Mouse (Mus musculus) adrenal gland, postnatal 36 days (tissue): Measurements from ENCODE around the gene Pcbp4. TPM values are rescaled to one million over a fixed set of nuclear protein-coding genes. Genes with fewer than 3 reads are reported as not detected.
A peak's percentile ranks its signal among the peaks of the same experiment; 100 is the strongest.

Experiments used
- DNase-seq, 2 experiments: peaks; one replicate each; pipeline ENCODE4 v3.0.0; 2021; ENCODE audit warnings: mixed read lengths in 1 of 2
- long read RNA-seq, 2 experiments: library from polyadenylated mRNA; stranded (forward); transcript quantifications; one replicate each; pipeline ENCODE4 v2.0.0; 2021; ENCODE audit warnings: borderline sequencing depth in 2 of 2
- total RNA-seq, 2 experiments: library from RNA; stranded (reverse); gene quantifications; 2 replicates each; pipeline ENCODE4 v1.2.3; 2021

The Pcbp4 gene
- 10 to 100 TPM; 20.2 to 27.7 TPM for total RNA-seq
- long read RNA-seq, experiment 1, transcript Pcbp4-201 (13 exons, 2,035 nt), result major isoform, 10 of 28 reads
- long read RNA-seq, experiment 1, partial matches to known transcripts, result 5 of 28 reads
- long read RNA-seq, experiment 1, other reads (novel, unspliced or antisense), result 13 of 28 reads
- long read RNA-seq, experiment 2, transcript Pcbp4-201 (13 exons, 2,035 nt), result major isoform, 5 of 10 reads
- long read RNA-seq, experiment 2, partial matches to known transcripts, result 0 of 10 reads
- long read RNA-seq, experiment 2, other reads (novel, unspliced or antisense), result 5 of 10 reads

DNA sequence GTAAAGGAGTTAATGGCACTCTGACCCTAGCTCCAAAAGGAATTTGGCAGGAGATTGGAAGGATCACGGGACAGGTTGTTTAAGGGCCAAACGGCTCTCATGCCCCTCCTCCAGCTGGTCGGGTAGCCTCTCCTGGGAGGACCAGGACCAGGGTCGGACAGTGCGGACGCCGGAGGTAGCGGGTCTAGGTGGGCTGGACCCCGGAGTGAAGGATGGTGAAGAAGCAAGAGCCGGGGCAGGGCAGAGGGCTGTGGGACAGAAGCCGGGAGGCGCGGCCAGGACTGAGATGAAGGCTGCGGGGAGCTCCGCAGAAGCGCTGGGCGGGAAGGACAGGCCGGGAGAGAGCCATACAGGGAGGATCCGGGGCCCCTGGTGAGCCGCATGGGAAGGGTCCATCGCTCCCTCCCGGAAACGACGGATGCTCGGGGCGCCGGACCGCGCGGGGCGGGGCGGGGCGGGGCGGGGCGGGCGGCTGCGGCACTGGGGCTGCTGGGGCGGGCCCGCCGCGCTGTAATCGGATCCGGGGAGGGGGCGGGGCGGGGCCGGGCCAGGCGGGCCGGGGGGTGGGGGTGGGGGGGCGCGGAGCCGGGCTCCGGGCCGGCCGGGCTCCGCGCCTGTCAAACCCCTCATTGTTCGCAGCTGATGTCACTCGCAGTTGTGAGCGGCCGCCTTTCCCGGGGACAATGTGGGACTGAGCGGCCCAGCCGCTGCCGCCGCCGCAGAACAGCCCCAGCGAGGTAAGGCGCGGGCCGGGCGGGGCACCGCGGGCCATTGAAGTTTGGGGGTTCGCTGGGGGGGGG, at the start of gene Pcbp4:
Gene Pcbp4, plus strand, starts transcription at position 21 of the 800 bp plus-strand sequence.
- peak; percentile 67 to 73 for DNase-seq

DNA sequence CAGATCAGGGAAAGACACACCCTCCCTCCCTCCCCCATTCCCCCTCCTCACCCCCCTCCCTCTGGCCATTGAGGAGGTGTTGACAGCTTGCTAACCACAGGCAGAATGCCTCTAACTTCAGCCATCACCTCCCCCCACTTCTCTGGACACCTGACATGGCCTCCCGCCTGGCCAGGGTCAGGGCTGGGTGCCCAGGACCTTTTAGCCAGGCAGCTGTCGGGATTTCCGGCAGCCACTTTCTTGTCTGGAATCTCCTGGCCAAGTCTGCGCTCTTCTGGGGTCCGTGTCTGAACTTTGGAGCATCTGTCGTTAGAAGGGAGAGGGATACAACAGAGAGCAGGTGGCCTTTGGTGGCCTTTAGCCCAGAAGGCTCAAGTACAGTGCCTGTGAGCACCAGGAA, 47.8 kb upstream of the Pcbp4 start:
- peak; percentile 21 to 48 for DNase-seq

DNA sequence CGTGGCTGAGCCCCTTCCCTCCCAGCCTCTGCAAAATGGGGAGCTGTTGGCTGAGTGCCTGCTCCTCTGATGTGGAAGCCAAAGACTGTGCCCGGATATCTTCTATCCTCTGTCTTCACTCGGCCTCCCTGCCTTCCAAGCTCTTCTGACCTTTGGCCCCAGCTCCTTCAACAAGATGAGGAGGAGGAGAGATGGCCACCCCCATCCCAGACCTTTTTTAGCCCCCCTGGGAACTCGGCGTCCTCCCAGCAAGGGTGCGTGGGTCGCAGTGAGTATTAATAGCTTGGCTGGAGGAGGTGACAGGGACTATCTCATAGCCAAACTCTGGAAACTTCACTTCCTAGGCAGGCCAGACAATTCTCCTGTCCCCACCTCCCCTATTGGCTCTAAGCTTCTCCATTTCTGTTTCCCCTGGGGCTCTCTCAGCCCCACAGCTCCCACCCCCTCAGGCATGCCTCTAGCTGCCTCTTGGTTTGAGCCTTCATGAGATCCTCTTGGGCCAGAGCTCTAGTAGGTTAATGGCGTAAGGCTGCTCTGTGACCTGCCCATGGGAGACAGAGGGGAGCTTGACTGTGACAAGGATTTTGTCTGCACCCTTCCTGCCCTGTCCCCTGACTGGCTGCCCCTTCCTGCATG, 46.5 kb upstream of the Pcbp4 start:
- peak; percentile 42 to 53 for DNase-seq

DNA sequence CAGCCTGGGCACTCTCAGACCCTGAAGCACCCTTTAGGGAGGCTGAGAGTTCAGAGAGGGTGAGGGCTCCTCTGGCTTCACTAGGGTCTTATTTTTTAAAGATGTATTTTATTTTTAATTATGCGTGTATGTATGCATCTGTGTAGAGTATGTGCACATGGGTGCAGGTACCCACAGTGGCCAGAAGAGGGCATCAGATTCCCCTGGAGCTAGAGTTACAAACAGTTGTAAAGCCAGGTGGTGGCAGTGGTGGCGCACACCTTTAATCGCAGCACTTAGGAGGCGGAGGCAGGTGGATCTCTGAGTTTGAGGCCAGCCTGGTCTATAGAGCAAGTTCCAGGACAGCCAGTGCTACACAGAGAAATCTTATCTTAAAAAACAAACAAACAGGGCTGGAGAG, 44.0 kb upstream of the Pcbp4 start:
- DNase-seq, result no peak

DNA sequence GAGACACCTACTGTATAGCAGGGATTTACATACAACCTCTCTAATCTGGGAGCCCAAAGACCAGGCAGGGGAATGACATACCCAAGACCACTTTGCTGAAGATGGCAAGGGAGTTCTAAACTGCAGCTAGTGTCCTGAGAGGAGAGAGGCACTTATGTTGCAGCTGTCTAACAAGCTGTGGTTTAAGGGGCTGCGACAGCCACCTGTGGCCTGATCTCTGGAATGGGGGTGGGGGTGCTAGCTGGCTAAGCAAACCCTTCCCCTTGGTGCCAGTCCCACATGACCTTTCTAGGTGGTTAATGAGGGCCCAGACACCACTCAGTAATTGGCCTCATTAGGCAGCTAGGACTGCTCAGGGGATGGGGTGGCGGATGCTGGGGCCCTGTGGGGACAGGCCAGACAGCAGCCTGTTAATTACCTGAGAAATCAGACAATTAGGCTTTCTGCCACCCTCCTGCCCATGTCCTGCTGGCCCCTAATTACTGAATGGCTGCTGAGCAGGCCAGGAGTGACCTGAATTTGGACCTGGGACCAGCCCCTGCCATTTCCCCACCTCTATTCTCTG, 42.9 kb upstream of the Pcbp4 start:
- DNase-seq, result no peak

DNA sequence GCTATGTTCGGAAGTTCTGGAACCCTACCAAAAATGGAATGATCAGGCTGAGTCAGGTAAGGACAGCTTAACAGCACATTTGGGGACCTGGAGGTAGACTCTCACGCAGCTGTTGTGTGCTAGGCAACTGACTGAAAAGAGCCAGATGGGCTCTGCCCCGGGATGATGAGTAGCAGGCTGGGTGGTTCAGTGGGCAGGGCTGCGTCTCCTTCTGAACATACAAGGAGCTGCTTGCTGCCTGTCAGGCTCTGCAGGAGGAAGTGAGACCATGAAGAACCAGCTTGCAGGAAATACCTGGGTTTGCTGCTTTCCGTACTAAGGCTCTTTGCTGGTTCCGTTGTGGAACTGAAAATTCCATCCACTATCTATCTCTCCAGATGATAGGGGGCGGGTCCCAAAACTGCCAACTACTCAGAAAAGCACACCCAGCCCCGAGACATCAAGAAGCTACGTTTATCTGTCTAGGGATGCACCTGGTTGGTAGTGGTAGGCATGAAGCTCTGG, 41.9 kb upstream of the Pcbp4 start:
- no peak for DNase-seq

DNA sequence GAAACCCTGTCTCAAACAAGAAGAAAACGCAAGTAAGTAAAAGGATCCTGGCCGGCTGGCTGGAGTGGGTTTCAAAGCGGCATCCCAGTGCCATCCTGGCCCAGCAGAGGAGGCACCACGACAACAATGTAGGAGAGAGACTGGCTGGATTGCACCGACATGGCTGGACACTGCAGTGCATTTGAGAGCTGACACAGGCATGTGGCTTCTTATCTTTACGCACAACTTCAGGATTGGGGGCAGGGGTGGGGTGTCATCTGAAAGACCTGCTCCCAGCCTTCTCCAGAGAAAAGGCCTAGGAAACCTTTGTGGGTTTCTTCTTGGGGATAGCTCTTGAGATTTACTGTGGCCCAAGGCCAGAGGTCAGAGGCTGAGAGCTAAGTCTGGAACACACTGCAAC, 41.4 kb upstream of the Pcbp4 start:
- DNase-seq, result no peak

DNA sequence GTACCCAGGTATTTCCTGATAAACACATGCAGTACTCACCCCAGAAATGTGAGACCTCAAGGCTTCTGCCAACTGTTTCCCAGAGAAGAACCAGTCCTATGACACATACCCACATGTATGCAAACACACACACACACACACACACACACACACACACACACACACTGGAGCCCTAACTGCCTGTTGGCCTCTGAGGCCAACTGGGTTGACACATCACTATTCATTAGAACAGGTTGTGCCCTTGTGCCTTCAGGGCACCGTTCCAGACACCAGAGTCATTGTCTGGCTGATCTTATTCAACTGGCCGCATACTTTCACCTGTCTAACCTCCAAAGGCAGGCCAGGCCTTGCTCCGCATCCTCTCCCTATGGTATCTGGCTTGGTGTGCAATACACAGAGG, 40.9 kb upstream of the Pcbp4 start:
- peak; percentile 23 to 64 for DNase-seq

DNA sequence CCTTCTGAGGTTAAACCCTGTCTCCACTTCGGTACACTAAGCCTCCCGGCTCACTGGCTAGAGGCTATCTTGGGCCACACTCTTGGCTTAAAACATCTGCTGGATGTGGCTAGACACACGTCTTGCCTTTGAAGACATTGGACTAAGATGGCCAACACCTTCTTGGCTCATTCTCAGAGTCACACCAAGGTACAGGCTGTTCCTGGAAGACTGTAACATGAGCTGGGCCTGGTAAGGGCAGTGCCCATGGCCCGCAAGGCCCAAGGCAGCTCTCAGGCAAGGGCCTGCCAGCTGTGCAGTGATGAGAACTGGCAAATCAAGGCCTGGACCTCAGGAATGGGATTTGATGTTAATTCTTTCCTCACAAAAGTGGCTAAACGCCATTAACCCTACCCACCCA, 39.5 kb upstream of the Pcbp4 start:
- no peak for DNase-seq

DNA sequence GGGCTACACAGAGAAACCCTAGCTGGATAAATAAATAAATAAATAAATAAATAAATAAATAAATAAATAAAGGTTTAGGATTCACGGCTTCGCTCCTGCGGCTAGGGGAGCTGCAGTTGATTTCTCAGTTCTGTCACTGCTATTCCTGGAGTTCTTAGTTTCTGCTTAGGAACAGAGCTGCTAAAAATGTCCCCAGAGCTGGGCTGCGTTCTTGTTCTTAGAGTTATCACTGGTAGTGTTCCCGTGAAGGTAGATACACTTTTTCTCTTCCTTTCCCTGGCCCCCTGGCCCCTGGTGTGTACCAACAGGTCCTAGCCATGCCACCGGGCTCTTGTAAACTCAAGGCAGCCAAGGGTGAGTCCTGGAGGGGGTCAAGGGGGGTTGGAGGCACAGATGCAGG, 36.3 kb upstream of the Pcbp4 start:
- no peak for DNase-seq

DNA sequence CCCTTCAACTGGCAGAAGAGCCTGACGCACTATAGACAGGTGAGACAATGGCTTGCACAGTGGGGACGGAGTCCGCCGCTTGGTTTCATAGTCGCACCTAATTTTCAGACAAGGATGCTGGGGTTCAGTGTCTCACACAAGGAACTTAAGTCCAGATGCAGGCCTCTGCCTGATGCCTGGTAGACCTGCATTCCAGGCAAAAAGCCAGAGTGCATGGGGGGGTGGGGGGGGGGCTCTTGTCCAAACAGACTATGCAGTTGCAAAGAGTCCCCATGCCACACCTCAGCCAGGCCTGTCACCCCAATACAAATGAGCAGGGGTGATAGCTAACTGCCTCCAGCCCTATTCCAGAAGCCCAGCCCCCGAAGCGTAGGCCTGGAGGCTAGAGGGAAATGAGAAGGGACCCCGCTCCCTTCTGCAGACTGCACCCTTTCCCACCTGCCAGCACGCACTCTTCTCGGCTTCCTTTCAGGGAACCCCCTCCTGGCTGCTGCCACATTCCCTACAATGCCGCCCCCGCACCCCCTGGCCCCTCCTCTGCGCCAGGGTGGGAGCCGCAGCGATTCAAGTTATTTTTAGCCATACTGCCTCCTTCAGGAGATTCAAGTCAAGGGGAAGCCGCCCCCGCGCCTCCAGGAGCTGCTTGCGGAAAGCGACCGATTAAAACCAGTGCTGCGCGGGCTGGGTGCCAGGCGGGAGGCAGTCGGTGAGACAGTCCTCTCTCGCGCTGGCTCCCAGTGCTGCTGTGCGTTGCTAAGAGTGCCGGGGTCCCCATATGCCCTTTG, 35.1 kb upstream of the Pcbp4 start:
- peak; percentile 85 to 90 for DNase-seq

DNA sequence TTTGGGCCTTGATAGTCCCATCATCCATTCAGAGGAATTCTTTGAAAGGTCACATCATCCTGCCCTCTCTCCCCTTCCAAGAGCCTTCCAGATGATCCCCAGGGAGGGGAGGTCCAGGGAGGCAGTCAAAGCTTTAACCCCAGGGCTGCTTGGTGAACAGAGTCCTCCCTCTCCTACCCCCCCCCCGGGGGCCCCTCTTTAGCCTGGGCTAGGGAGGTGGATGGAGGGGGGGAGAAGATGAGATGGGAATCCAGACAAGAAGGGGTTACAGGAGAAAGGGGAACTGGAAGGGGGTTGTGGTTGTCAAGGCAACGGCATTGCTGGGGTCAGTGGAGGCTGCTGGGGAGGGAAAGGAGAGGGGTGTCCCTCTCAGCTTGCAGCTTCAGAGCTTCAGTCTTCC, 32.5 kb upstream of the Pcbp4 start:
- no peak for DNase-seq

DNA sequence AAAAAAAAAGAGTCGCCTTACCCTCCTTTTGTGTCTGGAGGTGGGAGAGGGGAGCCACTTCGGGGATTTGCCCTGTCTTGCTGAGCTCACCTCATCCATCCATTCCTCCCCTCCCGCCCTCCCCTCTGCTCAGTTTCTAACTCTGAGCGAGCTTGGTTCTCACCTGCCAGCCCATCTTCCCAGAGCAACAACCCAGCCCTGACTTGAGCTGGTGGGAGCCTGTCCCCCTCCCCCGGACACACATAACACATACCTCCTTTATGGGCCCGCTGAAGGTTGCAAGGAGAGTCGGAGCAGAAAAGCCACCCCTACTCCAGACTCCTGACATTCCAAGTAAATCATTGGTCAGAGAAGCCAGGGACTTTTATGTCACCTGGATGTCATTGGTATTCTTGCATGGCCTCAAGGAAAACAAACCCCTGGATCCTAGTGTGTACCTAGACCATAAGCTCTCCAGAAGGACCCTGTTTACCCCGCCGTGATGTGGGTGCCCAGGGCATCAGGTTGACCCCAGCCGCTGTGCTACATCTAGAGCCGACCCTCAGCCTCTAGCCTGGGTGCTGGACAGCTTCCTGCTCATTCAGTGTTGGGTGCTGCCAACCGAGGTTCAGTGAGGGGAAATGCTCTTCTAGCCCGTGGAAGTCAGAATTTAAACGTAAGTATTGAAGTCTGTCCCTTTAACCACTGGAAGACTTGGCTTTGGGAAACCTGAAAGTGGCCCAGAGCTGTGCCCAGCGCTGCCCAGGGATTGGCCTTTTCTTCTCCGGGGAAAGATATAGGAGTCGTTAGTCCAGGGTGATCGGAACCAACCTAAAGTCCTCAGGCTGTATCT, 31.8 kb upstream of the Pcbp4 start:
- DNase-seq, result no peak

DNA sequence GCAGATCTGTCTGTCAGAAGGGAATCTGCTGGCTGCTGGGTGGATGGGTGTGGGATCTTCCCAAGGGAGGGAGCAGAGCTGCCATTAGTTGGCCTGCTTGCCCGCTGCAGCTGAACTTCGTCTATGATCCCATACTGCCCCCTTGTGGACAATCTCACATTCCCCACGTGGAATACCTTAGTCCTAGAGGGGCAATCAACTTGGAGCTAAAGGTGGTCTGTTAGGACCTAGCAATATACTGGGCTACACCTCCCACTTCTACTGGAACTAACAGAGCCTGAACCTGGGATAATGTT, 31.3 kb upstream of the Pcbp4 start:
- DNase-seq, result peak; percentile 85 to 89

DNA sequence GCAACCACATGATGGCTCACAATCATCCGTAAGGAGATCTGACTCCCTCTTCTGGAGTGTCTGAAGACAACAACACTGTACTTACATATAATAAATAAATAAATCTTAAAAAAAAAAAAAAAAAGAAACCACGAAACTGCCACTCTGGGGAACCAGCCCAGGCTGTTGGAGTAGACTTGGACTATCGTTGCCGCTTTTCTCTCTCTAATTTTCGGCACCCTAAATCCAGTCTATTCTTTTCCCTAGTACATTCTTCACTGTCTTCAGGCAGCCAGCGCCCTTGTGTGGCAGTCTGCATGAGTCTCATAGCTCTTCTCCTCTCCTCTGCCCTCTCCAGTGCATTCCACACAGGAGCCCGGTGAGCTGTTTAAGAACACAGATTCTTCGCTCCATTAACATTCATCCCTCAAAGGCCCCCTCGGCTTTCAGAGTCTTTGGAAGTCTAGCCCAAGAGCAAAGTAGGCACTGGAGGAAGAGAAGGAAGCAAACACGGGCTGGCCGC, 24.3 kb upstream of the Pcbp4 start:
- no peak for DNase-seq

DNA sequence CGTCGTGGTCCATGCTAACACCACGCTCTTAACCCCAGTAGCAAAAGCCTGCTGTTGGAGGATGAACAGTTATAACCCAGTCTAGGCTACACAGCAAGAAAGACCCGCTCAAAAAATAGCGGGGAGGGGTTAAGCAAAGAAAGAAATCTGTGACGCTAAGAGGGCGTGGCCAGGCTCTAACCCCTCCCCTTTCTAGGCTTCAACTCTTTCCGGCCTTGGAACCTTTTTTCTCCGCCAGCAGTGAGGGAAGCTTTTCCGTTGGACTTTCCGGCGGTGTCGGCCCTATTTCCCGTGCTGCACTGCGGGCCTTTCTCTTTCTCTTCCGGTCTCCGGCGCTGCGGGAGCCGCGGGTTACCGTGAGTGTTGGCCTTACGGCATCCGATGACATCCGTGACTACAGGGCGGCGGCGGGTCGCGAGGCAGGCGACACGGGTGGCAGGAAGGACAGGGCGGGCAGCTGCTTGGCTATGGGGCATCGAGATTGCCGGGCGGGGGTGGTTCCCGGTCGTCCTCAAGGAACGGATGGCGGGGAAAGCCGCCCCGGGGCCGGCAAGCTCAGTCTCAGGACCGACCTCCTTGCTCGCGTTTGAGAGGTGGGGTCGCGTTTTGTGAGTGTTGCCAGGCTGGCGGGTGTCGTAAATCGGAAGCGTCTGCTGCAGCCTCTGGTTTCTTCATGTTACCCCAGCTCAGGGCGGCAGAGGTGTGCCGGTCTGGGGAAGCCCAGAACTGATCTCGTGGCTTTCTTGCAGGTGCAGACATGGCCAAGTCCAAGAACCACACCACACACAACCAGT, 23.7 kb upstream of the Pcbp4 start, which contains the start of gene Rpl29:
Gene Rpl29, plus strand, starts transcription at position 234 of the 794 bp plus-strand sequence.
- peak; percentile 93 to 95 for DNase-seq

DNA sequence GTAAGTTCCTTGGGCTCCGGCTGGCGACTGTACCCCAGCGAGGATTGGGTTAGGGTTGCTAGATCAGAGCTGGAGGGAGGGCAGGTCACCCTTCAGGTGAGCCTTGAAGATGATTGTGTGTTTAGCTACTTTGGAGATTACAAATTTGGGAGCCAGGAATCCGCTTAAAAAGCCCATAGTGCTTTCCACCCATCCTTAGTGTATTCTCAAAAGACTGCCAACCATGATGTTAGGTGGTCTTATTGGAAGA, 23.2 kb upstream of the Pcbp4 start:
- no peak for DNase-seq

DNA sequence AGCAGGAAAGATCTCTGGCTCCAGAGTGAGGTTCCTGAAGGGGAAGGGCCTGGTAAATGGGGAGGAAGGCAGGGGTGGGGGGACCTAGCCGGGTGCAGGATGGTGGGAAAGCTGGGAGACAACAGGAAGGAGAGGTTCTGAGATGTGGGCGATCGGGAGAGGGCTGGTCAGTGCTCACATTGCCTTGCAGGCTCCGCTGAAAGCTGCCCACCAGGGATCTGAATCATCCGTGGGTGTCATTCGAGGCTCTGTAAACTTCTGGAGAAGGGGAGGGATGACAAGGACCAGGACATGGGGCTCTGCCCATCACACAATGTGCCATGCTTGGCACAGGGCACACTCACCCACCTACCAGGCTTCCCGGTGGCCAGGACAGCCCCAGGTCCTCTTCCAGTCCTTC, 19.7 kb upstream of the Pcbp4 start:
- no peak for DNase-seq

DNA sequence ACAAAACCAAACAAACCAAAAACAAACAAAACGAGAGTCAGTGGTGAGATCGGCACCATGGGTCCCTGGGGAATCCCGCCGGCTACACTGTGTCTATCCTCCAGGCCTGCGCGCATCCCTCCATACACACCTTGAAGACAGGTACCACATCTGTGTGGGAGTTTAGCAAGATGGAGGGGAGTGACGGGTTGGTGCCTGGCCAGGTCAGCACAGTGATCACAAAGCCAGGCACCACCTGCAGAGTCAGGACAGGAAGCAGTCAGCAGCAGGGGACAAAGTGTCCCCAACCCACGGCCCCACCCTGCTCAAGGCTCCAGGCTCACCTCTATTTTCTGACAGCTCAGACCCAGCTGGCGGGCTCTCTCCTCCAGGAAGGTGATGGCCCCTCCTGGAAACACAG, 16.5 kb upstream of the Pcbp4 start:
- no peak for DNase-seq

DNA sequence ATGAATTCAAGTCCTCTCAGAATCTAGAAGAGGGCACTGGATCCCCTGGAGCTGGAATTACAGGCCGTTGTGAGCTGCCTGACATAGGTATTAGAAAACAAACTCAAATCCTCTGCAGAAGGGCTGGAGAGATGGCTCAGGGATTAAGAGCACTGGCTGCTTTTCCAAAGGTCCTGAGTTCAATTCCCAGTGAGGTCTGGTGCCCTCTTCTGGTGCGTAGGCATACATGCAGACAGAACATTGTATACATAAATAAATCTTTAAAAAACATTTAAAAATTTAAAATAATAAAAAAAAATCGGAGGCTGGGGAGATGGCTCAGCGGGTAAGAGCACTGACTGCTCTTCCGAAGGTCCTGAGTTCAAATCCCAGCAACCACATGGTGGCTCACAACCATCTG, 10.4 kb upstream of the Pcbp4 start:
- no peak for DNase-seq
